Mouse (Mus musculus): ENCODE measurements at regions not wholly inside any gene's neighbourhood (a gene's known extent, or its start where the extent isn't known, plus 50 kb on each side); places are given as distances from the start of the nearest gene placed in this dataset.

DNA sequence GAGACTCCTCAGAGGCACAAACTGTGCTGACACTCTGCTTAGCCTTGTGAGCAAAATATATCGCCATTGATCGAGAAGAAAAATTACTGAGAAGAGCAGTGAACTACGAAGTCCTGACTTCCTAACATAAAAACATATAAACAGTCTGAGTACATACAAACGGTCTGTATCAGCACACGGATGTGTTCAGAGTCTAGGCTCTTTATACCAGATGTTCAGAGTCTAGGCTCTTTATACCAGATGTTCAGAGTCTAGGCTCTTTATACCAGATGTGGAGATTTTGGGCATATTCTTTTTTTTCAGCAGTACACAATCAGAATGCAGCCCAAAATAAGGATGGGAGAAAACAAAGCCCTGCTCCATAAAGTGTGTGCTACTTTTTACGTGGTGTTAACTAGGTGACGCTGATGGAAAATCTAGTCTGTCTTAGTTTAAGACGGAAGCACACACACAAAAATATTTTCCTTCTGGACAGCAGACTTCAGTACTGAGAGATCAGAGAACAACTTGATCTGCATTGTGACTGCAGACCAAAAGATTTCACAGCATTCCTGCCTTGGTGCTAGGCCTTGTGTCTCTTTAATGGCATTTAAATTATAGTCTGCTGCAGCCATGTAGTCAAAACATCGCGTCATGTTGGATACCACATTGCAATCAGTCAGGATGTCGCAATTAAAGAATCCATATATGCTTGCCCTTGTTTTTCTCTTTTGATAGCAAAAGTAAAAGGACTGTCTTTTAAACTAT, 233.6 kb downstream of the Ptprc start:
- Histone ChIP-seq H3K27ac (ENCODE audit: low read length) (no peak overlapping the region), H3K4me2 (ENCODE audit: low read depth, low read length) (no peak overlapping the region), H3K27me3 (ENCODE audit: control insufficient read depth, insufficient read depth, low read depth, low read length) (no peaks in the 10 kb centered on the region), H3K36me3 (ENCODE audit: control insufficient read depth, insufficient read depth) (no peaks in the 10 kb centered on the region), H3K4me1 (ENCODE audit: control insufficient read depth, low read depth, low read length) (no peaks in the 10 kb centered on the region), H3K9me3 (replicated peaks; ENCODE audit: control insufficient read depth, low read length) (no peaks in the 10 kb centered on the region), H3K9ac (ENCODE audit: low read depth, low read length) (no peak overlapping the region), H3K4me3 (ENCODE audit: low read depth, low read length) (no peak overlapping the region)
- WGBS (ENCODE audit: insufficient replicate concordance) = 83% methylated on average over 11 of the region's 11 CpGs
- ATAC-seq (ENCODE audit: low read depth) = no peak

DNA sequence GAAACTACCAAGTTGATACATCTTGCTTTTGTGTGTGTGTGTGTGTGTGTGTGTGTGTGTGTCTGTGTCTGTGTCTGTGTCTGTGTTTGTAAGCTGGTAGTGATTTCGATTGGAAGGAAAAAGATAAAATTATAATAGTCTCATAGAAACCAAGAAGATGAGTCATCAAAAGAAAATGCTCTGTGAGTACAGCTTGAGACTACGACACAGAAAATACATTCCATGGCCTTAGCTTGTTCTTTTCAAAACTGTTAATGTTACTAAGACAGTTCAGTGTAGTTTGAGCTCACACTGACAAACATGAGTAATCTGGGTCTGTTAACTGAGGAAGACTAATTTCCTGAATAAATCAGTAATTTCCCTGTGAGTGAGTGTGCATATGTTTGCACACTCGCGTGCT, 239.8 kb downstream of the Ptprc start:
- Histone ChIP-seq H3K27ac (ENCODE audit: low read length) (no peak overlapping the region), H3K4me2 (ENCODE audit: low read depth, low read length) (no peak overlapping the region), H3K4me1 (ENCODE audit: control insufficient read depth, low read depth, low read length) (no peaks in the 10 kb centered on the region), H3K4me3 (ENCODE audit: low read depth, low read length) (no peak overlapping the region), H3K9ac (ENCODE audit: low read depth, low read length) (no peak overlapping the region), H3K27me3 (ENCODE audit: control insufficient read depth, insufficient read depth, low read depth, low read length) (no peaks in the 10 kb centered on the region), H3K9me3 (replicated peaks; ENCODE audit: control insufficient read depth, low read length) (no peaks in the 10 kb centered on the region), H3K36me3 (ENCODE audit: control insufficient read depth, insufficient read depth) (no peaks in the 10 kb centered on the region)
- WGBS (ENCODE audit: insufficient replicate concordance) = 71% methylated on average over 4 of the region's 4 CpGs
- no peak for ATAC-seq (ENCODE audit: low read depth)

DNA sequence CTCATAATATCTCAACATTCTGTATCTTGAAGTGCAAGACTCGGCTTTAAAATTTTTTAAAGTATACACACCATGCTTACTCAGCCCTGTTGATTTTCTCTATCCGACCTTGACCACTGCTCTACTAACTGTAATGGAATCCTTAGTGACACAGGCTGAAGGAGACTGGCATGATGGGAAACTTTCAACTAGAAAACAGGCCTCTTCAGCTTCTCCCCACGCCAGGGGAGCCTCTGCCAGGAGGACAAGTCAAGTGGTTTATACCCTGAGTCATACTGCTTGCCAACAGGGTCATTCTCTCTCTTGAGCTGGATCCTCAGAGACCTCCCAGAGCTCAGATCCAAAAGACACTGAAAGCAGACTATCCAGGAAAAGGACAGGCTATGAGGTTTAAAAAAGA, 245.7 kb downstream of the Ptprc start:
- no peaks in the 10 kb centered on the region for H3K9me3 ChIP-seq (replicated peaks; ENCODE audit: control insufficient read depth, low read length)
- 63% methylated on average over 3 of the region's 3 CpGs for WGBS (ENCODE audit: insufficient replicate concordance)
- no peak overlapping the region for H3K4me3 ChIP-seq (ENCODE audit: low read depth, low read length)
- H3K4me1 ChIP-seq (ENCODE audit: control insufficient read depth, low read depth, low read length) = no peaks in the 10 kb centered on the region
- H3K27me3 ChIP-seq (ENCODE audit: control insufficient read depth, insufficient read depth, low read depth, low read length) = no peaks in the 10 kb centered on the region
- H3K9ac ChIP-seq (ENCODE audit: low read depth, low read length) = no peak overlapping the region
- ATAC-seq (ENCODE audit: low read depth) = no peak
- no peak overlapping the region for H3K27ac ChIP-seq (ENCODE audit: low read length)
- no peaks in the 10 kb centered on the region for H3K36me3 ChIP-seq (ENCODE audit: control insufficient read depth, insufficient read depth)
- no peak overlapping the region for H3K4me2 ChIP-seq (ENCODE audit: low read depth, low read length)

DNA sequence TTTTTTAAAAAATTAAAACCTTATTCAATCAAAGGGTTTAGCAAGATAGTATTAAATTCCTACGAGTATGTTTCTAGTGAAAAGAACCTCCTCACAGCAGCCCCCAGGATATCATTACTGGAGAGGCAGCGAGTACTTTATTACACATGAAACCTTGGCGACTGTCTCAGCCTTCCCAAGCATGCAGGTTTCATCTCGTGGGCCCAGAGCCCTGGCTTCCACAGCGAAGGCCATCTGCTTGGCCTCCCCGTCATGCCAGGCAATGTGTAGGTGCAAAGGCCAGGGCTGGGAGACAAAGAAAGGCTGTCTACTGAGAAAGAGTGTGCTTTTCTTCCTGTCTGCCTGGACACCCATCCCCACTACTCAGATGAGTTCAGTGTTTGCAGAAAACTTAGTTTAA, 247.0 kb downstream of the Ptprc start:
- H3K9ac ChIP-seq (ENCODE audit: low read depth, low read length) = no peak overlapping the region
- H3K27ac ChIP-seq (ENCODE audit: low read length) = no peak overlapping the region

DNA sequence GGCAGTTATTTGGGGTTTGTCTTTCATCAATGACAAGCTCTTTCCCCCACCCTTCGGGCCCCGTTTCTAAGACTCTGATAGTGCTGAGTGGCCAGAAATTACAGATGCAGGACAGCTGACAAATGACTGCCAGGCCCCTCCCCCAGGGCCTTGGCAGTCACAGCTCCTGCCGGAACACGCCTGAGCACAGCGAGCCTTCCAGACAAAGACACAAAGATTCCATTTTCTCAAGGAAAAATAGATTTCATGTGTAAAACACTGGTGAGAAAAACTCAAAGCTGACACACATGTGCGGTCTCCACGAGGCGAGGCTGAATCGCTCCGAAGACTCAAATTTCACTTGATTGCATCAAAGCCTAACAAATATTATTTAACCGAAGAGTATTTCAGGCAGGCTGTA, 247.6 kb downstream of the Ptprc start:
- Histone ChIP-seq H3K4me2 (ENCODE audit: low read depth, low read length) (no peak overlapping the region), H3K27ac (ENCODE audit: low read length) (no peak overlapping the region)
- 58% methylated on average over 11 of the region's 11 CpGs for WGBS (ENCODE audit: insufficient replicate concordance)

More for the DNA sequence above, 247.0 kb downstream of the Ptprc start:
- no peaks in the 10 kb centered on the region for H3K36me3 ChIP-seq (ENCODE audit: control insufficient read depth, insufficient read depth)
- H3K4me3 ChIP-seq (ENCODE audit: low read depth, low read length) = no peak overlapping the region
- no peaks in the 10 kb centered on the region for H3K9me3 ChIP-seq (replicated peaks; ENCODE audit: control insufficient read depth, low read length)
- H3K4me1 ChIP-seq (ENCODE audit: control insufficient read depth, low read depth, low read length) = no peaks in the 10 kb centered on the region
- no peak overlapping the region for H3K4me2 ChIP-seq (ENCODE audit: low read depth, low read length)
- no peaks in the 10 kb centered on the region for H3K27me3 ChIP-seq (ENCODE audit: control insufficient read depth, insufficient read depth, low read depth, low read length)
- ATAC-seq (ENCODE audit: low read depth) = no peak
- 66% methylated on average over 6 of the region's 6 CpGs for WGBS (ENCODE audit: insufficient replicate concordance)

DNA sequence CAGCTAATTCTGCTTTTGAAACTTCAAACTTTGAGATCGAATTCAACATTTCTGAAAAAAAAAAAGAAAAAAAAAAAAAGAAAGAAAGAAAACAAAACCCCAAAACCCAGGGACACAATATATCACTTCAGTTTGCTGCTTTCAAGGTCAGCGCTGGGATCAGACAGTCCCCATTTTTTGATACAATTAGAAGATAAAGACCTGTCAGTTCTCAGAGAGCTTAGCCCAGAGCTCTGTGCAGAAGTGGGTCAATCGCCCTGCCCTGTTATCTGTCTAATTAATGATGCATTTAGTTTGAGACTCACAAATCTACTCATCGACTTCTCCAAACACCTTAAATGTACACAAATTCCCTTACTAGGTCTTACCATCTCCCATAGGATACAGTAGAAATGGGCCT, 249.2 kb downstream of the Ptprc start:
- H3K9me3 ChIP-seq (replicated peaks; ENCODE audit: control insufficient read depth, low read length) = no peaks in the 10 kb centered on the region
- no peaks in the 10 kb centered on the region for H3K4me1 ChIP-seq (ENCODE audit: control insufficient read depth, low read depth, low read length)
- no peak overlapping the region for H3K9ac ChIP-seq (ENCODE audit: low read depth, low read length)
- no peak overlapping the region for H3K4me2 ChIP-seq (ENCODE audit: low read depth, low read length)
- no peak overlapping the region for H3K4me3 ChIP-seq (ENCODE audit: low read depth, low read length)
- H3K36me3 ChIP-seq (ENCODE audit: control insufficient read depth, insufficient read depth) = no peaks in the 10 kb centered on the region
- 60% methylated on average over 4 of the region's 4 CpGs for WGBS (ENCODE audit: insufficient replicate concordance)
- H3K27me3 ChIP-seq (ENCODE audit: control insufficient read depth, insufficient read depth, low read depth, low read length) = no peaks in the 10 kb centered on the region
- H3K27ac ChIP-seq (ENCODE audit: low read length) = no peak overlapping the region
- no peak for ATAC-seq (ENCODE audit: low read depth)

More for the DNA sequence above, 247.6 kb downstream of the Ptprc start:
- Histone ChIP-seq H3K4me3 (ENCODE audit: low read depth, low read length) (no peak overlapping the region), H3K27me3 (ENCODE audit: control insufficient read depth, insufficient read depth, low read depth, low read length) (no peaks in the 10 kb centered on the region), H3K4me1 (ENCODE audit: control insufficient read depth, low read depth, low read length) (no peaks in the 10 kb centered on the region), H3K9me3 (replicated peaks; ENCODE audit: control insufficient read depth, low read length) (no peaks in the 10 kb centered on the region), H3K9ac (ENCODE audit: low read depth, low read length) (no peak overlapping the region), H3K36me3 (ENCODE audit: control insufficient read depth, insufficient read depth) (no peaks in the 10 kb centered on the region)
- no peak; the same call in 1 of the 2 replicates for ATAC-seq (ENCODE audit: low read depth)

DNA sequence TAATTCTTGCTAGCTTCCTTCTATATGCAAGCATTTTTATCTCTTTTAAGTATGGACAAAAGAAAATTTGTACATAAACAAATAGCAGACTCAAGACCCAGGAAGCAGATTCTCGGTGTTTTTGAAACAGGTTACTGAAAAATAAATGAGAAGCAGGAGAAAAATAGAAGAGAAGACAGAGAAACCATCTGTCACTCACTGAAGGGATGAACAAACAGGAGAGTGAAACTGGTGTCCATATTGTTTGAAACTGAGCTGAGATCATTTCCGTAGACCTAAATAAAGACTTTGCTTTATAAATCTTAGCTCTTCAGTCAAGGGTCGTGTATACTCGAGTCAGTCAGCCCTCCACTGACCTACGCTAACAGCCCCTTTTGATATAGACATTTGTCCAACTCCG, 251.4 kb downstream of the Ptprc start:
- H3K4me2 ChIP-seq (ENCODE audit: low read depth, low read length) = no peak overlapping the region

DNA sequence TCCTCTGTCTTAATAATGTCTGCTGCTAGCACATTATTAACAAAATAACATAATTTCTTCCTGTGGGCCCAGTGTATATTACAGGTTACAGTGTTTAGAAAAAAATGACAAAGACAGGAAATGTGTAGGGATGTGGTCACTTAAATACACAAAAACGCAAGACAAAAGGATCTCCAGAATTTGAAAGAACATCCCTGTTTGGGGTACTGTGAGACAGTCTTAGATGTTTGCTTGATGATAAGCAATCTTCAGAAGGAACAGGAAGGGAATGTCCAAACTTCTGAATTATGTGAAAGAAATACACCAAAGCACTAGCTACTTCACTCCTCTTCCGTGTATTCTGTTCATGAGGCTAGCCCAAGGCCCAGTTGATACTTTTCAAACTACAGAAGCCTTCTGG, 251.8 kb downstream of the Ptprc start:
- Histone ChIP-seq H3K9ac (ENCODE audit: low read depth, low read length) (no peak overlapping the region), H3K4me2 (ENCODE audit: low read depth, low read length) (no peak overlapping the region), H3K27ac (ENCODE audit: low read length) (no peak overlapping the region), H3K4me1 (ENCODE audit: control insufficient read depth, low read depth, low read length) (no peaks in the 10 kb centered on the region), H3K9me3 (replicated peaks; ENCODE audit: control insufficient read depth, low read length) (no peaks in the 10 kb centered on the region), H3K4me3 (ENCODE audit: low read depth, low read length) (no peak overlapping the region), H3K36me3 (ENCODE audit: control insufficient read depth, insufficient read depth) (no peaks in the 10 kb centered on the region), H3K27me3 (ENCODE audit: control insufficient read depth, insufficient read depth, low read depth, low read length) (no peaks in the 10 kb centered on the region)
- no peak for ATAC-seq (ENCODE audit: low read depth)
- 38% methylated on average over 2 of the region's 2 CpGs for WGBS (ENCODE audit: insufficient replicate concordance)

More for the DNA sequence above, 251.4 kb downstream of the Ptprc start:
- ATAC-seq (ENCODE audit: low read depth) = no peak
- no peaks in the 10 kb centered on the region for H3K4me1 ChIP-seq (ENCODE audit: control insufficient read depth, low read depth, low read length)
- 77% methylated on average over 6 of the region's 6 CpGs for WGBS (ENCODE audit: insufficient replicate concordance)
- no peak overlapping the region for H3K4me3 ChIP-seq (ENCODE audit: low read depth, low read length)
- H3K9ac ChIP-seq (ENCODE audit: low read depth, low read length) = no peak overlapping the region
- no peaks in the 10 kb centered on the region for H3K36me3 ChIP-seq (ENCODE audit: control insufficient read depth, insufficient read depth)
- H3K27ac ChIP-seq (ENCODE audit: low read length) = no peak overlapping the region
- no peaks in the 10 kb centered on the region for H3K27me3 ChIP-seq (ENCODE audit: control insufficient read depth, insufficient read depth, low read depth, low read length)
- H3K9me3 ChIP-seq (replicated peaks; ENCODE audit: control insufficient read depth, low read length) = no peaks in the 10 kb centered on the region

DNA sequence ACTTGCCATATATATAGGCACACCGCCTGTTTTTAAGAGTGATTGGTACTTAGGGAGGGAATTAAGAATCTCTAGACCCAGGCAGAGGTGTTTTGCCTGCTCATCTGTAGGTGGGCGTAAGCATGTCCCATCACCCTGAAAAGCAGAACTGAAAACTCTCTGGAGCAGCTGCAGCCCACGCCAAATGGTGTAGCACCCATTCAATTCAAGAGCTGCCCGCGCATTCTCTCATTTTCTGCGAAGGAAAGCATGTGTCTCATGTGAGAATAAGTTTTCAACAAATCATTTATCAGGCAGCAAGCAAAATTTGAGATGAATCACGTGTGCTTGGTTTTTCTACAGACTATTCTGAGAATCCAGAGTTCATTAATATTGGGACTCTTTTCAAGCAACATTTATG, 252.7 kb downstream of the Ptprc start:
- ATAC-seq (ENCODE audit: low read depth) = no peak
- Histone ChIP-seq H3K4me1 (ENCODE audit: control insufficient read depth, low read depth, low read length) (no peaks in the 10 kb centered on the region), H3K4me2 (ENCODE audit: low read depth, low read length) (no peak overlapping the region), H3K36me3 (ENCODE audit: control insufficient read depth, insufficient read depth) (no peaks in the 10 kb centered on the region), H3K27ac (ENCODE audit: low read length) (no peak overlapping the region), H3K9ac (ENCODE audit: low read depth, low read length) (no peak overlapping the region), H3K27me3 (ENCODE audit: control insufficient read depth, insufficient read depth, low read depth, low read length) (no peaks in the 10 kb centered on the region), H3K4me3 (ENCODE audit: low read depth, low read length) (no peak overlapping the region), H3K9me3 (replicated peaks; ENCODE audit: control insufficient read depth, low read length) (no peaks in the 10 kb centered on the region)
- 63% methylated on average over 7 of the region's 7 CpGs for WGBS (ENCODE audit: insufficient replicate concordance)

Data from liver, embryonic 16.5 days (tissue).